Mouse (Mus musculus) erythroblast, adult 5-6 weeks (primary cell): Measurements from ENCODE around the gene Rrad. TPM values are rescaled to one million over a fixed set of nuclear protein-coding genes. Genes with fewer than 3 reads are reported as not detected.

Source experiments
- ATAC-seq: replicated peaks from 2 replicates; pipeline ENCODE4 v1.8.0; 2016; ENCODE audit warnings: moderate number of reproducible peaks, mild to moderate bottlenecking, moderate TSS enrichment, inconsistent platforms; ENCODE audit not compliant: poor library complexity, low FRiP score, severe bottlenecking
- total RNA-seq, 2 experiments: library from RNA; stranded (forward) in 1 of 2; stranded (reverse) in 1 of 2; fragments of 150-400 nt in 1 of 2; fragments of 200-764, 138-1000 nt in 1 of 2; gene quantifications; 2 replicates each; pipeline versions ENCODE4 v1.2.3 to v1.2.4; 2015 to 2017; ENCODE audit warnings: low replicate concordance in 2 of 2

The Rrad gene
- total RNA-seq, 2 experiments from 2014 or later = not detected

DNA sequence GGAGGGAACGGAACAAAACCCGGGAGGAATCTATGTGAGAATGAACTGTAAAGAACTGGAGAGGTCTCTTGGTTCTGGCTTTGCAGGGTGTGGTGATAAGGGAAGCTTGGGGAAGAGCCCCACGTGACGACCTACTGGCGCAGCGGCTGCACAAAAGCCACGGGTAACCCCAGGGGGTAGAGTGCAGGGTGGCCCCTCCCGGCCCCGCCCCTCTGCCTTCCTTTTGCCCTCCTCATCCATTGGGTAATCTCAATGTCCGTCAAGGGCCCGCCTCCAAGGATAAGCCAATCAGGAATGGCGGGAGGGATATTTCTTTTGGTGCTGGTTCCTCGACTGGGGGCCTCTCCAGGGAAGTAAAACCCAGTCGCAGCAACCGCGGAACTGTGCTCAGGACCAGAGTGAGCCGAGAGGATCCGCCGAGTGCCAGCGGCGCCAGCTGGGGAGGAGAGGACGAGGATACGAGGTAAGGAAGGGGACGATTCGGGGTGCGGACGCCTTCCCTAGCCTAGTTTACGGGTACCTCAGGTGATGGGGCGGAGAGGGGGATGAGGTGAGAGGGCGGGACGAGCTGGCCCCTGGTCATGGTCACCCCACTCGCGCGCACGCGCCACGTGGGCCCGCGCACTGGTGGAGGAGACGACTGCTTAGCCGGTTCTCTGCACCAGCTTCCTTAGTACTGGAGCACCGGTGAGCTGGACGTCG is 39.8 kb downstream of the Rrad start, which contains the start of gene Pdp2:
TSS of gene Pdp2 (plus strand) at position 319 of the 702 bp plus-strand sequence.
- ATAC-seq = peak; percentile 93

DNA sequence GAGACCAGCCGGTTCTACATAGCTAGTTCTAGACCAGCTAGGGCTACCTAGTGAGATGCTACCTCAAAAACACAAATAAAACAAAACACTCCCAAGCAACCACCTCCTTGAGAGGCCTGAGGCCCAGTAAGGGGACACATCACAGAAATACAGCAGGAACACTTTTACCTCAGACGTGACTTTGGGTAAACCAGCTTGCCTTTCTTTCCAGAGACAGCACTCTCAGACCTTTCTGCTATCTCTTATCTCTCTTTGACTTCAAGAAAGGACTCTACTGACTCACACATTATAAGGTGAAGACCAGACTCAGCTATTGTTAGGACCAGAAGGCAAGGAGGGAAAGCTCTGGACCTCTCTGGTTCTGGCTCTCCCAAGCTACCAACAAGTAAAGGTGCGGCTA is 40.8 kb downstream of the Rrad start:
- no peak for ATAC-seq

DNA sequence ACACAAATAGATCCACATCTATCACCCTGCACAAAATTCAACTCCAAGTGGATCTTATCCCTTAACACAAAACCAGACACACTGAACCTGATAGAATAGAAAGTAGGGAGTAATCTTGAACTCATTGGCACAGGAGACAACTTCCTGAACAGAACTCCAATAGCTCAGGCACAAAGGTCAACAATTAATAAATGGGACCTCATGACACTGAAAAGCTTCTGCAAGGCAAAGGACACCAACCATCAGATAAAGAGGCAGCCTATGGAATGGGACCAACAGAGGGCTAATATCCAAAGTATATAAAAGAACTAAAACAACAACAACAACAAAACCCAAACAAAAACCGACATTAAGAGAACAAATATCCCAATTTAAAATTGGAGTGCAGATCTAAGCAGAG is 46.6 kb downstream of the Rrad start:
- no peak for ATAC-seq

Other genes with a start within 250 kb of the Rrad start
- 0.96 and 1.0 TPM in 2 replicates for gene Cmtm4, start 235.5 kb downstream of the Rrad start, total RNA-seq (2015; ENCODE audit: low replicate concordance)
- gene Cmtm4, start 235.5 kb downstream of the Rrad start, total RNA-seq (2017; ENCODE audit: low replicate concordance) = 0.51 and 0.70 TPM in 2 replicates
- 22.8 and 30.4 TPM in 2 replicates for gene Dync1li2, start 188.3 kb downstream of the Rrad start, total RNA-seq (2015; ENCODE audit: low replicate concordance)
- gene Dync1li2, start 188.3 kb downstream of the Rrad start, total RNA-seq (2017; ENCODE audit: low replicate concordance) = 48.3 and 63.4 TPM in 2 replicates
- not detected in 2 replicates for gene Terb1, start 121.4 kb downstream of the Rrad start, total RNA-seq (2015; ENCODE audit: low replicate concordance)
- not detected in 2 replicates for gene Terb1, start 121.4 kb downstream of the Rrad start, total RNA-seq (2017; ENCODE audit: low replicate concordance)
- gene Nae1, start 96.7 kb downstream of the Rrad start, total RNA-seq (2015; ENCODE audit: low replicate concordance) = 14.4 and 25.4 TPM in 2 replicates
- gene Nae1, start 96.7 kb downstream of the Rrad start, total RNA-seq (2017; ENCODE audit: low replicate concordance) = 19.0 and 28.0 TPM in 2 replicates
- gene Car7, start 96.6 kb downstream of the Rrad start, total RNA-seq (2015; ENCODE audit: low replicate concordance) = not detected in 2 replicates
- 0.51 TPM in 1 of 2 replicates, not detected in the other for gene Car7, start 96.6 kb downstream of the Rrad start, total RNA-seq (2017; ENCODE audit: low replicate concordance)
- 0.38 and 1.7 TPM in 2 replicates for gene Pdp2, start 39.9 kb downstream of the Rrad start, total RNA-seq (2015; ENCODE audit: low replicate concordance)
- gene Pdp2, start 39.9 kb downstream of the Rrad start, total RNA-seq (2017; ENCODE audit: low replicate concordance) = 0.98 and 1.3 TPM in 2 replicates
- not detected in 2 replicates for gene Cdh16, start 6.9 kb downstream of the Rrad start, total RNA-seq (2015; ENCODE audit: low replicate concordance)
- not detected in 2 replicates for gene Cdh16, start 6.9 kb downstream of the Rrad start, total RNA-seq (2017; ENCODE audit: low replicate concordance)
- gene Ciao2b, start 10.6 kb upstream of the Rrad start, total RNA-seq (2015; ENCODE audit: low replicate concordance) = 1.5 and 5.2 TPM in 2 replicates
- gene Ciao2b, start 10.6 kb upstream of the Rrad start, total RNA-seq (2017; ENCODE audit: low replicate concordance) = 6.0 and 15.1 TPM in 2 replicates
- gene Ces2a, start 102.7 kb upstream of the Rrad start, total RNA-seq (2015; ENCODE audit: low replicate concordance) = not detected in 2 replicates
- not detected in 2 replicates for gene Ces2a, start 102.7 kb upstream of the Rrad start, total RNA-seq (2017; ENCODE audit: low replicate concordance)
- not detected in 2 replicates for gene Ces2b, start 200.2 kb upstream of the Rrad start, total RNA-seq (2015; ENCODE audit: low replicate concordance)
- not detected in 2 replicates for gene Ces2b, start 200.2 kb upstream of the Rrad start, total RNA-seq (2017; ENCODE audit: low replicate concordance)
- gene Ces2c, start 215.7 kb upstream of the Rrad start, total RNA-seq (2015; ENCODE audit: low replicate concordance) = not detected in 2 replicates
- gene Ces2c, start 215.7 kb upstream of the Rrad start, total RNA-seq (2017; ENCODE audit: low replicate concordance) = not detected in 2 replicates